Mouse (Mus musculus) gonadal fat pad, adult 2 months (tissue): ENCODE measurements at regions not wholly inside any gene's neighbourhood (a gene's known extent, or its start where the extent isn't known, plus 50 kb on each side); places are given as distances from the start of the nearest gene placed in this dataset.
"Not testable (repeated sequence)": the region's sequence is repeated elsewhere in the genome, so short reads cannot be mapped to it uniquely, and the experiment has no call there.

Source experiments
- DNase-seq: peaks from one replicate; pipeline ENCODE4 v3.0.0-alpha.2; 2012; ENCODE audit warnings: low read depth

GRCm38 (mm10) chr5:23331041-23331440 lies 103.2 kb upstream of the Kmt2e start:
- no peak for DNase-seq

- peak; percentile 23 for DNase-seq
These were observed 87.0 kb upstream of the Kmt2e start for GRCm38 (mm10) chr5:23347208-23347607.

- DNase-seq = not testable (repeated sequence)
These were observed 83.6 kb upstream of the Kmt2e start for GRCm38 (mm10) chr5:23350647-23351046.

DNA sequence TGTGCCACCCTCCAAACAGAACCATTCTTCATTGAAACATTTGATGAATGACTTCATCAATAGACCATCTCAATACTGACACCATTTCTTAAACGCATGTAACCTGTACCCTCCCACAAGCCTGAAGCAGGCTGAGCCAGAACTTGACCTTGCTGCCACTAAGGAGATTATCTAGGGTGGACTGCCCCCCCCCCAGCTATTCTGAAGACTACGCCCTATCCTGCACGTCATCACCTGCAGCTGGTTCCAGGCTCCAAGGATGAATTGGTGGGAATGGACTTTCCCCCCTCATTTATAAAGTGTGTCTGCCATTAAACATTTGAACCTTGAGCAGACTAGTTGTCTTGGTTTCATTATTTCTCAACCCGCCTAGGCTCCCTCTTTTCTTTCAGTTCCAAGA lies 71.8 kb upstream of the Kmt2e start:
- not testable (repeated sequence) for DNase-seq
